Mouse (Mus musculus): ENCODE results near the gene Zfp109. TPM values are rescaled to one million over a fixed set of nuclear protein-coding genes. Genes with fewer than 3 reads are reported as not detected.

Zfp109 gene
- polyA plus RNA-seq, 1 experiment from 2014 or later = 0.92 TPM

Other genes starting within 250 kb of the Zfp109 start
- not detected in 3 replicates for gene V1rd19, start 235.9 kb downstream of the Zfp109 start, polyA plus RNA-seq (2018)
- not detected in 3 replicates for gene Vmn1r183, start 184.3 kb downstream of the Zfp109 start, polyA plus RNA-seq (2018)
- gene Zfp180, start 155.6 kb downstream of the Zfp109 start, polyA plus RNA-seq (2018) = 6.8 to 10.4 TPM (median 9.0 TPM) in 3 replicates
- gene Zfp112, start 125.2 kb downstream of the Zfp109 start, polyA plus RNA-seq (2018) = 0.21 to 0.39 TPM (median 0.21 TPM) in 3 replicates
- gene Zfp235, start 103.4 kb downstream of the Zfp109 start, polyA plus RNA-seq (2018) = 1.7 to 4.9 TPM (median 2.7 TPM) in 3 replicates
- gene Zfp114, start 62.5 kb downstream of the Zfp109 start, polyA plus RNA-seq (2018) = 0.06 to 0.09 TPM in 2 of 3 replicates, not detected in the other
- 3.9 to 7.1 TPM (median 4.4 TPM) in 3 replicates for gene Zfp111, start 26.1 kb downstream of the Zfp109 start, polyA plus RNA-seq (2018)
- gene Zfp108, start 17.2 kb upstream of the Zfp109 start, polyA plus RNA-seq (2018) = 1.1 to 2.5 TPM (median 1.6 TPM) in 3 replicates
- 0.32 to 0.66 TPM (median 0.48 TPM) in 3 replicates for gene Zfp93, start 32.9 kb upstream of the Zfp109 start, polyA plus RNA-seq (2018)
- 5.6 to 8.2 TPM (median 7.2 TPM) in 3 replicates for gene Zfp61, start 63.7 kb upstream of the Zfp109 start, polyA plus RNA-seq (2018)
- gene Zfp94, start 79.1 kb upstream of the Zfp109 start, polyA plus RNA-seq (2018) = 1.0 to 2.1 TPM (median 1.5 TPM) in 3 replicates
- gene Tescl, start 96.4 kb upstream of the Zfp109 start, polyA plus RNA-seq (2018) = not detected in 3 replicates
- not detected in 3 replicates for gene Lypd5, start 111.6 kb upstream of the Zfp109 start, polyA plus RNA-seq (2018)
- 11.1 to 85.5 TPM (median 12.1 TPM) in 3 replicates for gene Kcnn4, start 132.7 kb upstream of the Zfp109 start, polyA plus RNA-seq (2018)
- 19.7 to 29.3 TPM (median 20.3 TPM) in 3 replicates for gene Smg9, start 162.1 kb upstream of the Zfp109 start, polyA plus RNA-seq (2018)
- not detected in 3 replicates for gene Irgc1, start 214.7 kb upstream of the Zfp109 start, polyA plus RNA-seq (2018)
- 37.1 to 79.3 TPM (median 71.4 TPM) in 3 replicates for gene Plaur, start 224.9 kb upstream of the Zfp109 start, polyA plus RNA-seq (2018)
- not detected in 3 replicates for gene Cadm4, start 244.5 kb upstream of the Zfp109 start, polyA plus RNA-seq (2018)

Data from macrophage (primary cell).